Mouse (Mus musculus) gastrocnemius, postnatal 36 days (tissue): ENCODE data around the gene 4930524J08Rik. TPM values are rescaled to one million over a fixed set of nuclear protein-coding genes. Genes with fewer than 3 reads are reported as not detected.

Source experiments
- DNase-seq, 2 experiments: peaks; one replicate each; pipeline ENCODE4 v3.0.0; 2022
- intact Hi-C: fragments of 180-260 bp; cut with DNase I; formaldehyde crosslinking; loops from one replicate; pipeline ENCODE4 v1.15.1; 2025
- total RNA-seq, 2 experiments: library from RNA; stranded (reverse); gene quantifications; 2 replicates each; pipeline ENCODE4 v1.2.3; 2021

Gene 4930524J08Rik
- total RNA-seq, 2 experiments from 2014 or later = 0.46 TPM; not detected in 1

GRCm38 (mm10) chr5:100000500-100000899 lies 21.6 kb downstream of the 4930524J08Rik start:
- no peak for DNase-seq
- intact Hi-C loops = no loop called here

GRCm38 (mm10) chr5:100003895-100004294 lies 25.0 kb downstream of the 4930524J08Rik start:
- no peak for DNase-seq
- intact Hi-C loops = no loop called here

DNA sequence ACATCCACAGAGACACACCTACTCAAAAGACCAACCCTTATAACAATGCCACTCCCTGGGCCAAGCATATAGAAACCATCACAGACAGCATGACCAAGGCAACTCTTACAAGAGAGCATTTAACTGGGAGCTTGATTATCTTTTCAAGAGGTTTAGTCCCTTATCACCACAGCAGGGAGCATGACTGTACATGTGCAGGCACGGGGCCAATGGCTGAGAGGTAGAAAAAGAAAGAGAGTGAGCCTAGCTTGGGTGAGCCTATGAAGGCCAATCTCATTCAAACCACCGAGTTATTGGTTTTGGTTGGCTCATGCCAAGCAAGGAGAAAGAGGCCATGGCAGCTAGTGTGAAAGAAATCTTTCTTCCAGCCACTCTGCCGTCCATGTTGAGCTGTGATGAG lies 26.6 kb downstream of the 4930524J08Rik start:
- DNase-seq = no peak
- intact Hi-C loops = no loop called here

DNA sequence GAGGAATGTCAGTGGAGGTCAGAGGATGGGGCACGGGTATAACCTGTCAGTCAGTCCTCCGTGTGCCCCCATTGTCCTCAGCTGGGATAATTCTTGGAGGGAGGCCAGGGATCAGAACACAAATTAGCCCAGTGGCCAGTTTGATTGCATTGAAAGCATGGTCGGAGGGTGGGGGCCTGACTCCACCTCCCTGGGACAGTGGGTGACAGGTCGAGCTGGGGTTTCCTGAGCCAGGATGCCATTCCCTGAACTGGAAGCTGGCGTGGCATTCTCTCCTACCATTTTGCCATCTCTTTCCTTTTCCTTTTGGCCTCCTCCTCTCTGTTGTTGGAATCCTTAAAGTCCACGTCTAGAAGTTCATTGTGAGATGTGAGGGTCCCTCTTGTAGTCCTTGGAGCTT lies 27.0 kb downstream of the 4930524J08Rik start:
- no peak for DNase-seq
- intact Hi-C loops = no loop called here

DNA sequence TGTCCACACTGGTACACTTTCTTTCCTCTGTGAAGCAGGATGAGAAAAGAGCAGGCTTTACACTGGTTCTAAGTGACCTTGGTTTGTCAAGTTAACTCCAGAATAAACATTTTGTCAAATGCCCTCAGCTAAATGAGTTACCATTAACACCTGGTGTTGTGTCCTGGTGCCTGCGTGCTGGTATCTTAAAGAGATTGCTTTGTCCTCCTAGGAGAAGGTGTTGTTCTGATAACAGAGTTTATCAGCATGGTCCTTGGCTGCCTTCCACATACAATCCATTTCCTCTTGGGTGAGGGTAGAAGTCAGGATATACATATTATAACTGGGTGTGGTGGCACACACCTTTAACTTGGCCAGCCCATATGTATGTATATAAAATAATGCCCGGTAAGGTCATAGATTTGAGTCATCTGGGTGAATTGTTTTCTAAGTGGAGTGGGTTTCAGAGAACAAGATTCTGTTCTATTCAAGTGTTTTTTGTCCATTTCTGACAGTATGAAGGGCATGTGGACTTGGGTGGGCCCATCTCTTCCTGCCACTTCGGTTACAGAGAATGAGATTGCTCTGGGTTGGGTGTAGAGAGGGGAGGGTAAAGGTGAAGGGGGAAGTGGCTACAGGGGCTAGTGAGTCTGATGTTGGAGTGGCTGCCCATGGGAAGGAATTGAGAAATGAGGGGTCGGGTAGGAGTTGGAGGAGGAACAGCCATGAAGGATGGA lies 27.6 kb downstream of the 4930524J08Rik start:
- DNase-seq = no peak
- intact Hi-C loops = no loop called here

DNA sequence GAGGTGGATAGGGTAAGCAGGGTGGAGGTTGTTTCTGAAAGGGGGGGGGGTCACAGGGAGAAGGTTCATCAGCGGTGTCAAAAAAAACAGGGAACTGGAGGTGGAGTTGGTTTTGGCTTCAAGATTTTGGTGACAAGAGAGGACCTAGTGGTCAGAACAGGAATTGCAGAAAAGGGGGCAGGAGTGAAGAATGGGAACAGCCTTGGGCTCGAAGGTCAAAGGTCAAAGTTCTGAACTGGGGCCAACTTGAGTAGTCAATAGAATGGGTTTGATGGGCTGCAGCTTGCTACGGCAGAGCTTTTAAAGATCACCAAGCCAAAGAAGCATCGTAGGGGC lies 28.1 kb downstream of the 4930524J08Rik start:
- intact Hi-C loops = no loop called here
- no peak for DNase-seq

- intact Hi-C loops = no loop called here
- no peak for DNase-seq
Observed at GRCm38 (mm10) chr5:100008485-100008884, 29.6 kb downstream of the 4930524J08Rik start.

DNA sequence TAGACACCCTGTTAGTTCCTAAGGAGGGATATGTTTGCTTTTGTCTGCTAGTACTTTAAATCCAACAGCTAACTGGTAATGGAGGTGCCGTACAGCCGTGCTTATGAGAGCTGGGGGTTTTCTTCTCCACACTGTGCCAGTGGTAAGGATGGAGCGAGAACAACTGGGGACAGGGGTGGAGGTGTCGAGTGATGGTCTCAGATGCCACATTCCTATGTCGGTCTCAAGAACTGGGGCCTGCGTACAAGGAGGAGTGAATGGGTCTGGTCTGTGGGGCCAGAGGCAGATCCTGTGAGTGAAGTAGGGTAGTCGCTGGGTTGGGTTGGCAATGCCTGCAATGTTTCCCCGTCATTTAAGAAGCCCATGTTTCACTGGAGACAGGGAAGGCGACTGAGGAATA lies 33.7 kb downstream of the 4930524J08Rik start:
- intact Hi-C loops = no loop called here
- no peak for DNase-seq

- intact Hi-C loops = no loop called here
- no peak for DNase-seq
Observed at GRCm38 (mm10) chr5:100020089-100020488, 41.2 kb downstream of the 4930524J08Rik start.

- DNase-seq = no peak
- intact Hi-C loops = no loop called here
Observed at GRCm38 (mm10) chr5:100024403-100024802, 45.5 kb downstream of the 4930524J08Rik start.

DNA sequence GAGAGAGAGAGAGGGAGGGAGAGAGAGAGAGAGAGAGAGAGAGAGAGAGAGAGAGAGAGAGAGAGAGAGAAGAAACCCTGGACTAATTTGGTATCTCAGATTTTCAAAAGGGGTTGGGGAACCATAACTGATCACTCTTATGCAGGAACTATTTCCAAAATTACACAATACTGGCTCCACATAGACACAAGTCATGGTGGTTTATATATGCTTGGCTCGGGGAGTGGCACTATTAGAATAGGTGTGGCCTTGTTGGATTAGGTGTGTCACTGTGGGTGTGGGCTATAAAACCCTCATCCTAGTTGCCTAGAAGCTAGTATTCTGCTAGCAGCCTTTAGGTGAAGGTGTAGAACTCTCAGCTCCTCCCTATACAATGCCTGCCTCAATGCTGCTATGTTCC lies 46.0 kb downstream of the 4930524J08Rik start:
- intact Hi-C loops = no loop called here
- DNase-seq = no peak

Other genes with a start within 250 kb of the 4930524J08Rik start
- under 1 TPM; 0.36 to 0.37 TPM for gene Rasgef1b, start 250.0 kb upstream of the 4930524J08Rik start, total RNA-seq
- gene Vamp9, start 72.8 kb upstream of the 4930524J08Rik start, total RNA-seq = not detected
- 10 to 100 TPM; 51.4 to 63.8 TPM for gene Hnrnpd, start 123 bp upstream of the 4930524J08Rik start, total RNA-seq
- 10 to 100 TPM; 63.2 to 70.9 TPM for gene Hnrnpdl, start 60.6 kb downstream of the 4930524J08Rik start, total RNA-seq
- gene Enoph1, start 60.9 kb downstream of the 4930524J08Rik start, total RNA-seq = 1 to 10 TPM; 5.9 to 7.0 TPM
- gene Tmem150c, start 180.7 kb downstream of the 4930524J08Rik start, total RNA-seq = 1 to 10 TPM; 1.2 to 1.3 TPM